Mouse (Mus musculus) gastrocnemius, adult 18-20 months (tissue): ENCODE measurements around the gene Sipa1l3. TPM values are rescaled to one million over a fixed set of nuclear protein-coding genes. Genes with fewer than 3 reads are reported as not detected.

Experiments
- DNase-seq: peaks from one replicate; pipeline ENCODE4 v3.0.0; 2021; ENCODE audit warnings: low spot score
- long read RNA-seq, 2 experiments: library from polyadenylated mRNA; stranded (forward); transcript quantifications; one replicate each; pipeline ENCODE4 v2.0.0; 2021
- total RNA-seq, 2 experiments: library from RNA; stranded (reverse); gene quantifications; 2 replicates each; pipeline ENCODE4 v1.2.3; 2021

Sipa1l3 gene
- 1 to 10 TPM; 6.6 to 7.1 TPM for total RNA-seq
- long read RNA-seq, experiment 1, partial matches to known transcripts, result 1 of 3 reads
- long read RNA-seq, experiment 1, other reads (novel, unspliced or antisense), result 2 of 3 reads
- long read RNA-seq, experiment 2, partial matches to known transcripts, result 2 of 2 reads
- long read RNA-seq, experiment 2, other reads (novel, unspliced or antisense), result 0 of 2 reads

DNA sequence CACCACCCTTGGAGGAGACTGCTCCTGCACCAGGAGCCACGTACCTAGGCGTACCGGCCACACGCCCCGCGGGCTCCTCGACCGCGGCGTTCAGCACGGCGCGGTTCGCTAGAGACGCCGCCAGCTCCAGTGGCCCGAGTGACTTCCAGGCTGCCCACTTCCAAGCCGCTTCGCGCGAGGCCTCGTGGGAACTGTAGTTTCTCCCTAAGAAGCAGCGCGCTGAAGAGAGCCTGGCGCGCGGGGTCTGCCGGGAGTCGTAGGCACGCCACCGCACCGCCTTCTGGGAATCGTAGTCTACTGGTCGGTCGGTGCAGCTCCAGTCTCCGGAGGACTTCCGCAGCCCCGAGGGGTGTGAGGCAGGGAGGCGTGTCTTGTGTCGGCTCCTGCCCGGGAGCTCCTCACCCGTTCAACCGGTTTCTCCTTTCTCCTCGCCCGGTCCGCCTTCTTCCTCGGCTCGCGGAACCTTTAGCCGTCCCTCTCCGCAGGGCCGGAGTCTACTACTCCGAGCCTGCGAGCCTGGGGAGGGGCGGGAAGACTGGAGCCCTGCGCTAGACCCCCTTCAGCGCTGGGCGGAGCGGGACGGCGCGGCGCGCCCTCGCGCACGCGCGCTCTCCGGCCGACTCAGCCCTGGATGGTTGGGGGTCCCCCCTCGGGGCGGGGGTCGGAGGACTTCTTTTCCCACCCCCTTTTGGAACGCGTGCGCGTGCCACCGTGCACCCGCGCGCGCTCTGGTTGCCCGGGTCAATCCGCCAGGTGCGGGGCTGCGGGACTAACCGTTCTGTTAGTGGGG lies at the start of gene Sipa1l3:
Sipa1l3 (minus strand) TSS at position 221 of the 790 bp plus-strand sequence.
- peak; percentile 98 for DNase-seq

DNA sequence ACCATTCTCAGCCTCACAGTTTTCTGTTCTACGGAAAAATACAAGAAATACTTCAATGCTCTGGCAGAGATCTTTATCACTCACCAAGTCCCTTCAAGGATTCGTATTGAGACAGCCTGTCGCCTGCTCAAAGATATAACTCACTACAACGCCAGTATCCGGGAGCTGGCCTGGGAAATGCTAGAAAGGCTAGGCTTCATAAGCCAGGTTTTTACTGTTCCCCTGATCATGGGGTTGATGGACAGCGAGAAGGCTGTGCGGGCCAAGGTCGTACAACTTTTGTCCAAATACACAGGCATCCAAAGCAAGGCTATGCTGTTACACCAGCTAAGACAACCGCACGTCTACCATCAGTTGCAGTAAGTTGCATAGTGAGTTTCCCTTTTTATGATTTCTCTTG lies 44.6 kb upstream of the Sipa1l3 start:
- no peak for DNase-seq

DNA sequence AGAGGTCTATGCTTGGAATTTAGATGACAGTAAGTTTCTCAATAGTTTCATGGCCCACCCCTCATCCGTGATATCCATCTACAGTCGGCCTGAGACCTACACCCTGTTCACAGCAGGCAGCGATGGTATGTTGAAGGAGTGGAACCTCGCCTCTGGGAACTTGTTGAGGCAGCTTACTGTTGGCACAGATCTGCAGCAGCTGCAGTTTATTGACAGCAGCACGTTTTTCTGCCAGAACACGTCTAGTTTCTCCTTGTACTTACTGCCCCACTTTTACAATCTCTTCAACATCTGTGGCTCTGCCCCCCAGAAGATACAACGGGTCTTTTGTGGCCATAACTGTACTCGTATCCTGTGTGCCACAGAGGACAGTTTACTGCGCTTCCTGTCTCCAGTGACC lies 42.6 kb upstream of the Sipa1l3 start:
- DNase-seq, result no peak

DNA sequence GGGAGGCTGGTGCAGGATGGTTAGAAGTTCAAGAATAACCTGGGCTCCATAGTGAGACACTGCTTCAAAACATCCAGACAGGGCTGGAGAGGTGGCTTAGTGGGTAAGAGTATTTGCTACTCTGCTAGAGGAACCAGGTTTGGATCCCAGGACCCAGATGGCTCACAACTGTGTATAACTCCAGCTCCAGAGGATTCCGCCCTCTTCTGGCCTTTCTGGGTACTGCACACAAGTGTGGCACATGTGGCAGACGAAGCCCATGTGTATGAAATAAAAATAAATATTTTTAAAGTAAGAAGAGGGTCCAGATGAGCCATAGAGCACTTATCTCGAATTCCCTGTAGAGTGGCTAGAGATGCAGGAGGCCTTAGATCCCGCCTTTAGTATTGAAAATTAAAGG lies 40.8 kb upstream of the Sipa1l3 start:
- no peak for DNase-seq

DNA sequence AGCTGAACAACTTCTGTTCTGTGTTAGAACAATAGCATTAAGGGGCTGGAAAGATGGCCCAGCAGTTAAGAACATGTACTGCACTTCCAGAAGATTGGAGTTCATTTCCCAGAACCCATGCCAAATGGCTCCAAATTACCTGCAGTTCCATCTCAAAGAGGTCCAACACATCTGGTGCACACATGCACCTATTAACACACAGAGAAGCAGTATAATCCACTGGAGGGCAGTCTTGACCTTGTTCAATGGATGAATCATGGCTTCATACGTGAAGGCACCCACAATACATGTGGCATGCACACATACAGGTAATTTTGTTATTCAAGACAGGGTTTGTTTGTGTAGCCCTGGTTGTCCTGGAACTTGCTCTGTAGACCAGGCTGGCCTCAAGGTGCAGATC lies 40.3 kb upstream of the Sipa1l3 start:
- no peak for DNase-seq

DNA sequence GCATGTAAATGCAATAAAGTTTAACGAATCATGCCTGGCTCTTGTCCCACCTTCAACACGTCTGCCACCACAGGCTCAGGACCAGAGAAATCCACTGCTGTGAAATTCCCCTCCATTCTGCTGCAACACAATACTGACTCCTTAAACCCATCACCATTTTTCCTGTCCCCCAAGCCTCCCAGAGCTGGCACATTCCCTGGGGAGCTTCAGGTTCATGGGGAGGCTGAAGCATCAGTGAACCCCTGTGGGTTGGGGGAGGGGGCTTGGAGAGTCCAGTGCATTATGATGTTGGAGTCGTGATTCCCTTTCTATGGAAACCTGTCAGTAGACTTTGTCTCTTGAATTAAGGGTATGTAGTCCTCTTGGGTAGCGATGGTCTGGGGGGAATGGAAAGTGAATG lies 37.8 kb upstream of the Sipa1l3 start:
- DNase-seq, result no peak

DNA sequence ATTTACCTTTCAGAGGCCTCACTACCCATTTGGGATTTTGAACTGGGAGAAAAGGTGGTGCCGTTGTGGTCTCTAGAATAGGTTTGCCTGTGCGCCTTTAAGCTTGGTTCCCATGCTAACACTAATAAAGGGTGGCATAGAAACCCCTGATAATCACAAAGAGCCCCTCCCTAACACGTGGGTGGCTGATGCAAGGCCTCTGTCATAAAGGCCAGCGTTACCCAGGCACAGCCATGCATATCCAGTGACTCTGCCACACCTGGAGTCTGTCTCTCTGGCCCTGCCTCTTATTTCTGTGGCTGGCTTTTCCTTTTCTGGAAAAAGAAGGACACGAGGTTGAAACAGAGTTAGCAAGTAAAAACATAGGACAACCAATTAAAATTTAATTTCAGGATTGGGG lies 37.1 kb upstream of the Sipa1l3 start:
- DNase-seq, result no peak

DNA sequence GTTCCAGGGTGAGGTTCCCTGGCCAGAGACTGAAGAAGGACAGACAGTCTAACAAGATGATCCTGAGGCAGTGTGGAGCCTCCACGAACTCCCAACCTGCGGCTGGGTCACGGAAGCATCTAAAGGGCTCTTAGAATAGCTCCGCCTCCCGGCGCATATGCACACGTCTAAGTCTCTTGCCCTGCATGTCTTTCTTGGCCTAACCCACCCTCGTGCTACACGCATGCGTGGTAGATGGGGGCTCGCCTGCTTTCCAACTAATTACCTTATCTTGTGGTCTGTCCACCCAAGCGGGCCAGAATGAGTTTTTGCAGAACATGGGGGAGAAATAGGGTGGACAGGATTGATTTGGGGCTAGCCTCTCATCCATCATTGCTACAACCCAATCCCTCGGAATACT lies 36.6 kb upstream of the Sipa1l3 start:
- DNase-seq, result no peak

DNA sequence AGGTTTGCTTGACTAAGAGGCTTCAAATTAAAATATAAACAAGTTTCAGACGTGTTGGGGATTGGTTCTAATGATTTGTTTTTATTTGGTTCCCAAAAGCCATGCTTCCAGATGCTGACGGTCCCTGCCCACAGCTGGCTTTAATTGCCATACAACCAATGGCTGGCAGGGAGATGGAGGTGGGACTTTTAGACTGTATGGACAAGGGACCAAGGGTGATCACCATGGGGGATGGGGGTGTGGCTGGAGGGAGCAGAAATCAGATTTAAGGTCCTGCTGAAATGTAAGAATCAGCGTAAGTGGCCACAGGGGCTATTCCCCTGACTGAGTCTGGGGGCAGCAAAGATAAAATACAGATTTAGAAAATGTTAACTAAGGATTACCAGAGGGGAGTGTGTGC lies 32.2 kb upstream of the Sipa1l3 start:
- no peak for DNase-seq

DNA sequence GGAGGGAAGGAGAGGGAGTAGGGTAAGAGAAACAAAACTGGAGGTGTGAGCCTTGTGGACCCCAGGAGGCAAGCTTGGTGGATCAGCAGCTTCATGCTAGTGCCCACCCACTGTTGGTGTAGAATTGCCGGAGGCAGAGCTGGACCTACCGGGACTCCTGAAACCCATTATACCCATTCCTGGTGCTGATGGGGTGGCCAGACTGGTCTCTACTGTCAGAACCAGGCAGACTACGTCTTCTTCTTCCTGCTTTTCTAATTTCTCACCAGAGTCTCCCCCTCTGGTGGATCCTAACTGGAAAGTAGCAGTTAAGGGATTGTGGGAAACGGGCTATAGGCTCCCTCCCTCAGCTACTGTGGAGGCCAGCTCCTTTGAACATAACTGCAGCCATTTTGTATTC lies 23.2 kb upstream of the Sipa1l3 start:
- no peak for DNase-seq

DNA sequence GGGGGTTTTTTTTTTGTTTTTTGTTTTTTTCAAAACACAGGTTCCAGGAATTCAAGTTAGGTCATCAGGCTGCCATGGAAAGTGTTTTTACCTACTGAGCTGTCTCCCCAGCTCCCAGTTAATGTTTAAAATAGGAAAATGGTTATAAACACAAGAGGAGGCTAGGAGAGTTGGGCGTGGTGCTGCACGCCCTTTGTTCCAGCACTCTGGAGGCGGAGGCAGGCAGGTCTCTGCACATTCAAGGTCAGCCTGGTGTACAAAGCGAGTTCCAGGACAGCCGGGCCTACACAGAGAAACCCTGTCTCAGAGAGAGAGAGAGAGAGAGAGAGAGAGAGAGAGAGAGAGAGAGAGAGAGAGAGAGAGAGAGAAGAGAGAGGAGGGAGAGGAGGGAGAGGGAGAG lies 22.7 kb upstream of the Sipa1l3 start:
- no peak for DNase-seq

DNA sequence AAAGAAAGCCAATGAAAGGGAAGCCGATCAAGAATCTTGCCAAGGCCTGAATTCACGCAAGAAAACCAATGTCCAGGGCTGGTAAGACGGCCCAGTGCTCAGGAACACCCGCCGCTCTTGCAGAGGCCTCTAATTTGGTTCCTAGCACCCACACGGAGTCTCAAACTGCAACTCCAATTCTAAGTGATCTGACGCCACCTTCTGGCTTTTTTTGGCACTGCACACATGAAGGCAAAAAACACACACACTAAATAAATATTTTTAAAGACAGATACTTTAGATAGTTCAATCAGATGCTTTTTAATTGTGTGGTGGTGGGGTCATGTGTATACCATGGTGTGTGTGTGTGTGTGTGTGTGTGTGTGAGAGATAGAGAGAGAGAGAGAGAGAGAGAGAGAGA lies 22.2 kb upstream of the Sipa1l3 start:
- no peak for DNase-seq

DNA sequence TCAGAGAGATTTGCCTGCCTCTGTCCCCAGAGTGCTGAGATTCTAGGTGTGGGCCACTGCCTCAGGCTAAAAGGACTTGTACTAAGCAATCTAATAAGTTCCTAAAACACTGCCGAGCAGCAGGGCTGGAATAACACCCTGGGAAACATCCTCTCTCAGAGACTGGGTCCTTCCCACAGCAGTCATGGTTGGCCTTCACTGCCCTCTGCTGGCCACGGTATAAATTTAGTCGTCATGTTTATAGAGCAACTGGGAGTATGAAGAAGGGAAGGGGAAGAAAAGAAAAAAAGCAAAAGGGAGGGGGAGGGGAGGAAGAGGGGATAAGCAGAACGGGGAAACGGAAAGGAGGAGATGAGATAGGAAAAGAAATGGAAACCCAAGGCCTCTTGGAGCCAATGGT lies 5.3 kb upstream of the Sipa1l3 start:
- DNase-seq, result peak; percentile 77

DNA sequence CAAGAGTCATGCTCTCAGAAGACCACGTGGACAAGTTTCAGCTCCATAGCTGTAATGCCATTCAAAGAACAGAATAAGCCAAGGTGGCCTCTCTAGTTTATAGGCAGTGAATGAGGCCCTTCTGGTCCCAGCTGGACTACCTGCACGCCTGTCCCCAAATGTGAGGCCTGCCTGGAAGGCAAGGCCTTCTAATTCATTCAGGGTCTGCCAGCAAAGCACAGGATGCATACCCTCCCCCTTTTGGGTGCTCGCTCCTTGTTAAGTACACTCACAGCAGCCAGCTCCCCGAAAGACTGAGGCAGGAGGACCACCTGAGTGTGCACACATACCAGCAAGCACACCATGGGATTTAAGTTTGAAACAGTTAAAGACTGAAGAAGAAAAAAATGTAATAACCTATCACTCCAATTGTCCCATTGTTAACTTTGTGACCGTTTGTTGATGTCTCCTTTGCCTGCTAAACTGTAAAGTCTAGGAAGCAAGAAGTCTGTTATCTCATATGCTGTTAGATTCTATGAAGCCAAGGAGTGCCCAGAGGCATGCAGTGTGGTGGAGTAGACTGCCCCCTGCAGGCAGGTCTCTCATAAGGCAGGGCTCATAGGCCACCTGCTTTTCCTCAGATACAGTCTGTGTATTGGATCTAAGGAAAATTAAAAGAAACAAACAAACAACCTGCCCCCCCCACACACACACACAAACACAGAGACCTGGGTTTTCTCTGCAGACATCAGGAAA lies 3.6 kb upstream of the Sipa1l3 start:
- peak; percentile 87 for DNase-seq

DNA sequence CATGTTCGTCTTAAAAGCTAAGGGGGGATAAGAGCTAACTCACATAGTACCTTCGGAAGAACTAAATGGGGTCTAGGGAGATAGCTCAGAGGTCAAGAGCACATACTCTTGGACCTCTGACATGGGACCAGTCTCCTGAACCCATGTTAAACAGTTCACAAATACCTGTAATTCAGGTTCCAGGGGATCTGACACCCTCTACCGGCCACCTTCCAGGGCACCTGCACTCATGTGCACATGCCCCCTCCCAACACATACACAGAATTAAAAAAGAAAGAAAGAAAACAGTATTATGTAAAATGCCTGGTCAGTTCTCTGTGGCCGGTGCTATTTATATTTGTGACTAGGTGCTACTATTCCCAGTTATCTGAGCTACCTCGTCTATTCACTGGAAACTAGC lies 2.9 kb upstream of the Sipa1l3 start:
- no peak for DNase-seq

DNA sequence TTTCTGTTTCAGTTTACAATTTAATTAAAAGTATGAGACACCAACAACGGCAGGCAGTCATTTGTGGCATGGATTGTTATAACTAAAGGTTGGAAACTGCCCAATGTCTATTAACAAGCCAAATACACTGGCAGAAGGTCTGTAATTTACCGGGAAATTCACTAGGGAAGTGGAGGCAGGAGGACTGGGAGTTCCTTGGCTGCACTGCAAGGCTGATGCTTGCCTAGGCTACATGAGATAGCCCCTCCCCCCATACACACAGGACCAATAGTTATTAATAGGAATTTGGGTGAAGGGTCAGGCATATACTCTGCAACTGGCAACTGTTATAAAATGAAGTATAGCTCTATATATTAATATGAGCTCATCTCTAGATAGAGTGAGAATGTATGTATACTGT lies 2.4 kb upstream of the Sipa1l3 start:
- DNase-seq, result no peak

DNA sequence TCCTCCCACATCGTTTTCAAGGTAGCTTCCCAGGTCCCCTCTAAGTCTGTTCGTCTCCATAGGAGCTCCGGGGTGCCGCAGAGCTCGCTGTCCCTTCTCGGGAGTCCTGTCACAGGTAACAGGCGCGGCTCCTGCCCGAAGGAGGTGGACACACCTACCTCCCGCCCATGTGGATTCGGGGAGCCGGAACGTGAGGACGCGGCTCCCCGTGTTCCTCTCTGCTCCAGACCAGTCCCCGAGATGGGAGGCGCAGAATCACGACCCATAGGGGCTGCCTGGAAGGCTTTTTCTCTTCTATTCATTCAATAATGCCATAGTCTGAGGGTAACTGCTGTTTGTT lies 740 bp upstream of the Sipa1l3 start:
- DNase-seq, result no peak

DNA sequence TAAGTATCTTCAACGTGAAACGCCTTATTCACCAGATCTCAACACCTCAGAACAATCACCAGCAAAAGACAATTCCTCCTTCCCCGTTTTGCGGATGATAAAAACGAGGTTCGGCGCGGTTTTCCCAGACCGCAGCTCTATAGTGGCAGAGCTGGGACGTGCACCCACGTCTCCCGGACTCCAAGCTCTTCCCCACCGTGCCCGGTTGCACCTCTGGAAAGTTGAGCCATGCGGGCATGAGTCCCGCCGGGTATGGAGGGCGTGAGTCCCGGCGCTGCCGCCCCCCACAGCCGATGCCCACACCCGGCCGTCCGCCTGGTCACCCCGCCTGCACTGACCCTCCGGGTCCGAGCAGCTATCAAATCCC lies 404 bp downstream of the Sipa1l3 start:
- DNase-seq, result no peak

DNA sequence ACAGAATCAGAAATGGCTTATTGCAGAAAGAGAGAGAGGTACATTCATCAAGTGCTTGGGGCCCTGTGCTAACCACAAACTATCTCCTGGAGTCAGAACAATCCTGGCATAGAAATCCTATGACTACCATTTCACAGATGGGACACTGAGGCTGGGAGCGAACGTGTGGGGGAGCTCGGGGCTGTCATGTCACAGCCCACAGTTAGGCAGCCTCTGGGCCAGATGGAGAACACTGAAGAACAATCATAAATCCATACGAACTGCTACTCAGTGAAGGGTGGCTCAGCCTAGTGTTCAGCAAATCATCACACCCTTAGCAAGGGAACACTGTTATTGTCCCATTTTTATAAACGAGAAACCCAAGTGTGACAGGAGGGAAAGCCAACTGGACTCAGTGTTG lies 1.3 kb downstream of the Sipa1l3 start:
- DNase-seq, result no peak

DNA sequence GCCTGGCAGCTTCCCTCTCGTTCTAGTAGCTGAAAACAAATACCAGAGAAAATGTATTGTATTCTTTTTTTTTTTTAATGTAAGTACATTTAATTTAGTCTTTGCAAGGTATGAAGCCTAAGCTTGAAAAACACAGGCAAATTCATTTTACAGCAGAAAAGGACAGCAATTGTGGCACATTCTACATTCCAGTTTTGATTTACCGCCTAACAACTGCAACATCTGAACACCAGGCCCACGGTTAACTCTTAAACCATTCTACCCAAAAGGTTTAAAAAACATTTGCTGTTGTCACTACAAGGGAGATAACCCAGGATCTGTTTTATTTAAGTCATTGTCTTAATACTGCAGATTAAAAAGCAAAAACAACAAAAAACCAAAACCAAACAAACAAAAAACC lies 2.8 kb downstream of the Sipa1l3 start:
- no peak for DNase-seq

DNA sequence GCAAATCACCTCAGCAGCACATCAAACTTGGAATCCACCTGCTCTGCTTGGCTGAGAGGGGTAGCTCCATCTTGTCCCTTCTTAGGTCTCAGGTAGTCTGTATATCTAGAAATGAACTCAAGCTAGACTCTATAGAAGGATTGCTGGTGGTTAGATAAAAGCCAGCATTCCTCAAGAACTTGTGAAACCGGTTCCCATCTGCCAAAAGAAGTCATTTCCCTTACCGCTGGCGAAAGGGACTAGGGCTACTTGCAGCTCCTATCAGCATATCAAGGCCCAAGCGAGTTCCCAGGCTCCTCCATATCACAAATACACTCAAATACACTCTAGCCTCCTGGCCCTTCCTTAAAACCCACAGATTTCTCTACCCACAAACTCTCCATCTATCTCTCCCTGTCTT lies 5.7 kb downstream of the Sipa1l3 start:
- no peak for DNase-seq

DNA sequence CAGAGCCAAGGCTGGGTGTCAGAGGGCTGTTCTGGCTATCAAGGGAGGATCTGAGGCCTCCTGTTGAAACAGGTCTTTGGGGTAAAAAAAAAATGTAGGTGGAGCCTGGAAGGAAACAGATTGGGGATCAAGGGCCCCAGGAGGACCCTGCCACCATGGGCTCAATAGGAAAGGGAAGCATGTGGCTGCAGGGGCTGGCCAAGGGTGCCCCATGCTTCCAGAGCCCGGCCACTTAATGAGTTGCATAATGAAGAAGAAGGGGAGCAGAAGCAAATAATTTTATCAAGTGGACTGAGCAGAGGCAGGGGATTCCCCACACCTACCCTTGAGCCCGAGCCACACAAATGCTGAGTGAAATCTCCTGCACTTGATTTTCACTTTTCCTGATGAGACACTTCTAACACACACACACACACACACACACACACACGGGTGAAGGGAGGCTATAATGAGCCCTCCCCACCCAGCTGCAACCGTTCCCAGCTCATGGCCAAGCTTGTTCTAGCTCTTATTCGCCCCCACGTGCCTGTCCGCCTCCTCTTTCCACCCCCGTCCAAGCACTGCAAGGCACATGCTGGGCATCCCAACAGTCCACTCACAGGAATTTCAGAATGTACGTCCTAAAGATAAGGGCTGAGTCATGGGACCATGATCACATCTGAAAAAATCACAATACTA lies 6.7 kb downstream of the Sipa1l3 start:
- DNase-seq, result no peak
